Comparison of ENCODE assay signal across 20 mouse cellular contexts in genomic region chr8:114259713-114260355, GRCm38 (mm10). TPM values are rescaled to one million over a fixed set of nuclear protein-coding genes. Genes with fewer than 3 reads are reported as not detected.
DNase-seq lines count a peak whose midpoint lies in the region; ATAC-seq and TF ChIP-seq lines count a peak whose summit lies in the region.
"Had no signal": no experiment of that assay in that cellular context is flagged by ENCODE, and none has a peak within 500 bp of the region (broad histone marks: within the 10 kb centered on the region; RNA-seq: fewer than 3 reads in every experiment).

No protein-coding gene starts in this region.

- no peaks in the 10 kb centered on the region for H3K36me3 ChIP-seq in forebrain, embryonic 12.5 days (replicated peaks)
- H3K36me3 ChIP-seq in forebrain, embryonic 10.5 days (replicated peaks): no peaks in the 10 kb centered on the region
- H3K36me3 ChIP-seq in forebrain, postnatal 0 days (ENCODE audit: insufficient read depth): no peaks in the 10 kb centered on the region
- H3K36me3 ChIP-seq in intestine, postnatal 0 days (ENCODE audit: control insufficient read depth, insufficient read depth): no peaks in the 10 kb centered on the region
- H3K36me3 ChIP-seq: embryonic facial prominence, embryonic 10.5 days; heart, embryonic 12.5 days; limb, embryonic 12.5 days; liver, embryonic 13.5 days; lung, embryonic 15.5 days; midbrain, embryonic 12.5 days had no signal

- intact Hi-C loops in heart, postnatal 10 days (cut with DNase I): no loop called here

- H3K27ac ChIP-seq in forebrain, embryonic 12.5 days: no peak overlapping the region
- H3K27ac ChIP-seq in forebrain, embryonic 10.5 days: no peak overlapping the region
- H3K27ac ChIP-seq in forebrain, postnatal 0 days (ENCODE audit: low read depth, low read length): no peak overlapping the region
- no peak overlapping the region for H3K27ac ChIP-seq in intestine, postnatal 0 days (ENCODE audit: low read depth, low read length)
- H3K27ac ChIP-seq: embryonic facial prominence, embryonic 10.5 days; limb, embryonic 12.5 days; liver, embryonic 13.5 days; lung, embryonic 15.5 days; midbrain, embryonic 12.5 days had no signal

- WGBS in forebrain, embryonic 12.5 days: 84% methylated on average over 5 of the region's 5 CpGs
- 88% methylated on average over 5 of the region's 5 CpGs for WGBS in forebrain, embryonic 10.5 days
- WGBS in forebrain, postnatal 0 days: 57% methylated on average over 5 of the region's 5 CpGs
- 82% methylated on average over 5 of the region's 5 CpGs for WGBS in intestine, postnatal 0 days

- H3K4me1 ChIP-seq in forebrain, embryonic 12.5 days: no peaks in the 10 kb centered on the region
- H3K4me1 ChIP-seq in forebrain, embryonic 10.5 days: peaks cover 6% of the 10 kb centered on the region; the same call in 1 of the 2 replicates
- H3K4me1 ChIP-seq in forebrain, postnatal 0 days (ENCODE audit: insufficient read depth): peaks cover 8% of the 10 kb centered on the region; the same call in 1 of the 2 replicates
- H3K4me1 ChIP-seq in intestine, postnatal 0 days (replicated peaks; ENCODE audit: control insufficient read depth, insufficient read depth, low read length): no peaks in the 10 kb centered on the region
- H3K4me1 ChIP-seq: heart, embryonic 12.5 days; liver, embryonic 13.5 days; lung, embryonic 15.5 days; midbrain, embryonic 12.5 days had no signal

- H3K4me3 ChIP-seq in forebrain, embryonic 12.5 days (replicated peaks): no peak overlapping the region
- no peak overlapping the region for H3K4me3 ChIP-seq in forebrain, embryonic 10.5 days
- no peak overlapping the region for H3K4me3 ChIP-seq in forebrain, postnatal 0 days (ENCODE audit: low read depth, low read length)
- H3K4me3 ChIP-seq in intestine, postnatal 0 days (ENCODE audit: low read depth, low read length): no peak overlapping the region
- H3K4me3 ChIP-seq: embryonic facial prominence, embryonic 10.5 days; heart, embryonic 12.5 days; limb, embryonic 12.5 days; liver, embryonic 13.5 days; lung, embryonic 15.5 days; midbrain, embryonic 12.5 days; myocyte had no signal

- H3K4me2 ChIP-seq in forebrain, embryonic 12.5 days: no peak overlapping the region
- H3K4me2 ChIP-seq in forebrain, postnatal 0 days (ENCODE audit: low read depth): no peak overlapping the region
- no peak overlapping the region for H3K4me2 ChIP-seq in intestine, postnatal 0 days (replicated peaks; ENCODE audit: low read depth)
- H3K4me2 ChIP-seq: heart, embryonic 12.5 days; limb, embryonic 12.5 days; liver, embryonic 13.5 days; lung, embryonic 15.5 days; midbrain, embryonic 12.5 days had no signal

- H3K9ac ChIP-seq in forebrain, embryonic 12.5 days: 0 out of 2 replicates have a peak overlapping the region, but pooled peaks have one; percentile 21
- H3K9ac ChIP-seq in forebrain, postnatal 0 days: no peak overlapping the region
- no peak overlapping the region for H3K9ac ChIP-seq in intestine, postnatal 0 days (ENCODE audit: low read depth, low read length)
- H3K9ac ChIP-seq: heart, embryonic 12.5 days; limb, embryonic 12.5 days; liver, embryonic 13.5 days; lung, embryonic 15.5 days; midbrain, embryonic 12.5 days had no signal

- no peaks in the 10 kb centered on the region for H3K27me3 ChIP-seq in forebrain, embryonic 12.5 days
- H3K27me3 ChIP-seq in forebrain, embryonic 10.5 days (ENCODE audit: poor library complexity, severe bottlenecking): no peaks in the 10 kb centered on the region
- H3K27me3 ChIP-seq in forebrain, postnatal 0 days (ENCODE audit: insufficient read depth, low read length): no peaks in the 10 kb centered on the region
- no peaks in the 10 kb centered on the region for H3K27me3 ChIP-seq in intestine, postnatal 0 days (replicated peaks; ENCODE audit: control insufficient read depth, insufficient read depth, low read length)
- H3K27me3 ChIP-seq: limb, embryonic 12.5 days; liver, embryonic 13.5 days; lung, embryonic 15.5 days; midbrain, embryonic 12.5 days had no signal

- DNase-seq in forebrain, embryonic 10.5 days (ENCODE audit: extremely low spot score, low spot score): no peak
- DNase-seq in layer of hippocampus, postnatal 10 days (ENCODE audit: low spot score in 2 of 2): peak; percentile 25 to 29
- no peak for DNase-seq in layer of hippocampus, adult 18-20 months (ENCODE audit: low spot score in 2 of 2)
- DNase-seq in cerebellum, adult 8-10 months: peak; percentile 43
- DNase-seq in forebrain, postnatal 0 days: peak; percentile 34
- no peak for DNase-seq in heart, postnatal 10 days
- DNase-seq: gastrocnemius, postnatal 36 days; heart, postnatal 4 days; liver, embryonic 13.5 days; right cerebral cortex, postnatal 14 days had no signal

- TF ChIP-seq CTCF in forebrain, postnatal 0 days (IDR thresholded peaks at IDR 0.05; ENCODE audit: low read depth): no peak
- no peak for TF ChIP-seq CTCF in intestine, postnatal 0 days (IDR thresholded peaks at IDR 0.05; ENCODE audit: low read depth)

- H3K9me3 ChIP-seq in forebrain, embryonic 12.5 days: no peaks in the 10 kb centered on the region
- no peaks in the 10 kb centered on the region for H3K9me3 ChIP-seq in forebrain, embryonic 10.5 days
- no peaks in the 10 kb centered on the region for H3K9me3 ChIP-seq in forebrain, postnatal 0 days (ENCODE audit: low read length)
- no peaks in the 10 kb centered on the region for H3K9me3 ChIP-seq in intestine, postnatal 0 days (ENCODE audit: control insufficient read depth)
- H3K9me3 ChIP-seq: embryonic facial prominence, embryonic 10.5 days; heart, embryonic 12.5 days; limb, embryonic 12.5 days; liver, embryonic 13.5 days; lung, embryonic 15.5 days; midbrain, embryonic 12.5 days had no signal

- ATAC-seq in forebrain, embryonic 12.5 days (ENCODE audit: low FRiP score): no peak
- ATAC-seq in forebrain, postnatal 0 days: 0 out of 2 replicates have a peak, but pooled peaks have one; percentile 32
- ATAC-seq in intestine, postnatal 0 days: no peak
- ATAC-seq: inflammation-experienced regulatory T-cells, adult 6 months had no signal

RNA-seq across cellular contexts. Expression of gene Vat1l, which starts 54.4 kb away (rescaled TPM):
- 15.9 and 16.0 TPM in 2 replicates for polyA plus RNA-seq in forebrain, embryonic 12.5 days (2016; fragmentation: Nextera tagmentation; extraction: Ambion mirVana)
- 7.4 and 8.9 TPM in 2 replicates for polyA plus RNA-seq in forebrain, embryonic 10.5 days (2016; fragmentation: Nextera tagmentation; extraction: Ambion mirVana)
- 10 to 100 TPM; 42.2 to 54.2 TPM for total RNA-seq in layer of hippocampus, postnatal 10 days (2021)
- total RNA-seq in layer of hippocampus, adult 18-20 months (2021): 10 to 100 TPM in 1 of 2 experiments, 1 to 10 TPM in 1; 9.5 to 17.3 TPM
- 119 and 156 TPM in 2 replicates for total RNA-seq in forebrain, postnatal 0 days (2014; rRNA removed)
- polyA plus RNA-seq in forebrain, postnatal 0 days (2015; fragmentation: Nextera tagmentation; extraction: Ambion mirVana): 25.3 and 42.1 TPM in 2 replicates
- total RNA-seq in heart, postnatal 10 days (2021): under 1 TPM; 0.22 to 0.84 TPM
- polyA plus RNA-seq in intestine, postnatal 0 days (2015; fragmentation: Nextera tagmentation; extraction: Ambion mirVana): 2.0 and 2.8 TPM in 2 replicates
- total RNA-seq: MEL had no signal

Comparison
In these comparisons a context has a peak if more than half of its experiments do, and no peak if none do; other contexts are left out.
1. DNase-seq: peak in layer of hippocampus, postnatal 10 days (2 of 2), cerebellum, adult 8-10 months (single experiment) and forebrain, postnatal 0 days (single experiment); none in forebrain, embryonic 10.5 days (single experiment), layer of hippocampus, adult 18-20 months (0 of 2) and heart, postnatal 10 days (0 of 2).
2. RNA of gene Vat1l, which starts 54.4 kb away (total RNA-seq): 119 to 156 TPM in forebrain, postnatal 0 days, 42.2 to 54.2 TPM in layer of hippocampus, postnatal 10 days and 9.5 to 17.3 TPM in layer of hippocampus, adult 18-20 months; 0.22 to 0.84 TPM in heart, postnatal 10 days; every median in the first group is over 4 times any median in the second.